Mouse (Mus musculus) embryonic stem cell, embryonic (primary cell): ENCODE data around the gene S100a5.

Source experiments
- CTCF ChIA-PET, 4 experiments: fragments of 300-600 bp in 2 of 4; fragments of 350-600 bp in 2 of 4; sonication (Branson Sonifier 250); formaldehyde crosslinking; loops; one replicate each; lab custom pipeline; 2022; ENCODE audit warnings: inconsistent platforms in 2 of 4; lab: Charles Lee
- POLR2A ChIA-PET, 4 experiments: fragments of 300-600 bp in 2 of 4; fragments of 350-600 bp in 2 of 4; sonication (Branson Sonifier 250); formaldehyde crosslinking; loops; one replicate each; lab custom pipeline; 2022; ENCODE audit warnings: antibody characterized with exemption in 4 of 4, inconsistent platforms in 1 of 4; lab: Charles Lee

Gene S100a5

DNA sequence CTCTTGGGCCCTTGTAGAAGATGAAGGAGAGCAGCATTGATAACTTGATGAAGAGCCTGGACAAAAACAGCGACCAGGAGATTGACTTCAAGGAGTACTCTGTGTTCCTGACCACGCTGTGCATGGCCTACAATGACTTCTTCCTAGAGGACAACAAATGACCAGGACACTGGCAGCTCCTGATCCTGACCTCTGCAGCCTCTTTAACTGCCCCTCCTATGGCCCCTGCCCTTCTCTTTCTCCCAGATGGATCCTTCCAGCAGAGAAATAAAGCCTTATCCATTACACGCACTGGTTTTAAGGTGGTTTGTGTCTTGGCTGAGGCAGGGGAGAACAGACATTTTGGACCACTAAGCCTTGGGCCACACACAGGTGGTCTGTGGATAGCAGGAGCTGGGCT is 3.2 kb downstream of the S100a5 start:
- ChIA-PET POLR2A (interaction anchor here in 2 of 4 experiments (0.7 to 4.0 kb wide), 7 partner anchors 8 to 127 kb away, joined by 3 to 19 read pairs (median 4); partner anchors contain the start of gene S100a4 (in 1 of the 2)), CTCF (interaction anchor here in 2 of 4 experiments (0.6 to 1.5 kb wide), 5 partner anchors 25 to 120 kb away, joined by 3 to 4 read pairs (median 3); partner anchors contain the start of gene Snapin (in 1 of the 2))

DNA sequence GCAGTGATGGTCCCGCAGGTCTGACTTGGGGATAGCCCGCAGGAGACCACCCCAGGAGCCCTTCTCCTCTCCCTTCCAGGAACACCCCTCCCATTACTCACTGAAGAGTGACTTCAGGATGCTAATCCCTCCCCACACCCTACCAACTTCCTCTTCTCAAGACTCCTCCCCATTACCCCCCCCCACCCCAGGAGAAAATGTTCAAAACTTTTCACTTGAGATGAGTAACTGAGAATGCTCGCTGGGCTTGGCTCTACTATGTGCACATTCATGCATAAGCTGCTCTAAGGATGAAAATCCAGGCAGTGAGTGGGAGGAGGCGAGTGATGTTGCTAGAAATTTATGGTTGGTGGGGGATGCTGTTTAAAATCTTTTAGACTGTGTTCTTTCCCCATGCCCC is 3.7 kb downstream of the S100a5 start:
- CTCF ChIA-PET: interaction anchor here in 3 of 4 experiments (0.6 to 4.9 kb wide), 8 partner anchors 9 to 104 kb away, joined by 3 to 44 read pairs (median 3); no protein-coding TSS in a partner anchor
- POLR2A ChIA-PET: interaction anchor here in 2 of 4 experiments (0.6 to 4.0 kb wide), 7 partner anchors 8 to 162 kb away, joined by 3 to 19 read pairs (median 4); partner anchors contain the start of genes S100a4 (in 1 of the 2) and Snapin (in 1 of the 2)

DNA sequence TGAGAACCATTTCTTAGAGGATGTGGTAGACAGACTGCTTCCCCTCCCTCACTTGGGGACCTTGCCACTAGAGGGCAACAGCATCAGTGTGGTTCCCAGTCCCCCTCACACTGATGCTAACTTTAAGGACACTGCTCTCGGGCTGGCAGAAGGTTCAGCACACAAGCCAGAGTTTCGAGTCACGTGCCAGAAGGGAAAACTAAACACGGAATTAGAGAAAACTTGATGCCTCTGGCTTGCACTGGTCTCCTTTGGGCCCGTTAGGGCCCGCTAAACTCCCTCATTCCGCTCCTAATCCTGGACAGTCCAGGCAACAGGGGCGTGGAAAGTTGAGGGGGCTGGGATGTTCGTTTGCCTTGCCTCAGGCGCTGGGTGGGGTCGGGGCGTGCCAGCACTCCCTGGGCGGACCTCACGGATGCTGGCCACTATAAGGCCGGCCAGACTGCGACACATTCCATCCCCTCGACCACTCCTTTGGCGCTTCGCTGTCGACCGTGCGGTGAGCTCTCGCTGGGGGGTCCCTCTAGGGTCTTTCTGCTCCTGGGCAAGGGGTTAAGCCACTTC is 4.5 kb downstream of the S100a5 start, which contains the start of gene S100a6:
Gene S100a6, plus strand, starts transcription at position 155 of the 564 bp plus-strand sequence.
- CTCF ChIA-PET: interaction anchor here (0.6 to 4.9 kb wide), 15 partner anchors 9 to 239 kb away, joined by 3 to 44 read pairs (median 3); partner anchors contain the start of genes S100a14 (in 2 of the 4) and Snapin (in 1 of the 4)
- POLR2A ChIA-PET: interaction anchor here in 3 of 4 experiments (0.6 to 4.0 kb wide), 12 partner anchors 9 to 163 kb away, joined by 3 to 19 read pairs (median 4); partner anchors contain the start of genes S100a4 (in 1 of the 3) and Snapin (in 1 of the 3)

GRCm38 (mm10) chr3:90613461-90614147 is 5.3 kb downstream of the S100a5 start:
- ChIA-PET CTCF (interaction anchor here (0.6 to 4.9 kb wide), 23 partner anchors 8 to 240 kb away, joined by 3 to 44 read pairs (median 4); partner anchors contain the start of genes S100a14 (in 1 of the 4) and Snapin (in 1 of the 4)), POLR2A (interaction anchor here in 3 of 4 experiments (0.6 to 4.0 kb wide), 13 partner anchors 9 to 108 kb away, joined by 3 to 19 read pairs (median 4); no protein-coding TSS in a partner anchor)

GRCm38 (mm10) chr3:90614148-90614530 is 5.8 kb downstream of the S100a5 start:
- CTCF ChIA-PET: interaction anchor here (0.6 to 4.9 kb wide), 23 partner anchors 9 to 241 kb away, joined by 3 to 44 read pairs (median 4); partner anchors contain the start of genes S100a14 (in 1 of the 4) and Snapin (in 1 of the 4)
- POLR2A ChIA-PET: interaction anchor here in 2 of 4 experiments (0.6 to 4.0 kb wide), 14 partner anchors 9 to 134 kb away, joined by 3 to 19 read pairs (median 5); no protein-coding TSS in a partner anchor

DNA sequence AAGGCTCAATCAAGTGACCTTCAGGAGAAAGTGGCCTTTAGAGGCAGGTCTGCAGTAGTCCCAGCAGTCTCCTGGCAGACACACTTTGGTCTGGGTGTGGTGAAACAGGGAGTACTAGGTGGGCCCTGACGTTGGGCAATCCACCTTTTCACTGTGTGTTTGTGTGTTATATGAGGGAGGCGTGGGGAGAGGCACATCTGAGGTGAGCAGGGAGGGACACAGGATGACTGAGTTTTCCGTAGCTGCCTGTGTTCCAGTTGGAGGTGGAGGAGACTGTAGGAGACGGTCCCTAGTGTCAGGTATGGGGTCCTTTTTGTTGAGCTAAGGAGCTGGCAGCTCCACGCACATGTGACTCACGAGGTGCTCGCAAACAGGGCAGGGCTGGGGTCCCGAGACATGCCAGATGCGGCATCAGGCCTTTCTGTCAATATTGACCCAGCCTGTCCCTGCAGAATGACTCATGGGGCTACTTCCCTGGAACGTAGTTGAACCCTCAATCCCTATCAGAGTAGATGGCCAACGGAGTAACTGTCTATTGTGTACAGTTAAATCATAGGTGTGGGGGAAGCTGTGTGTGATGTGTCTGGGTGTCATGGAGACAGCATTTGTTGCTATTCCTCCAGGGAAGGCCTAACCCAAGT is 6.4 kb downstream of the S100a5 start:
- CTCF ChIA-PET: interaction anchor here (0.6 to 4.9 kb wide), 25 partner anchors 9 to 241 kb away, joined by 3 to 44 read pairs (median 4); partner anchors contain the start of genes Chtop (in 1 of the 4), S100a14 (in 1 of the 4) and Snapin (in 1 of the 4)
- POLR2A ChIA-PET: interaction anchor here in 3 of 4 experiments (0.6 to 2.9 kb wide), 17 partner anchors 10 to 135 kb away, joined by 3 to 18 read pairs (median 5); partner anchors contain the start of gene Snapin (in 2 of the 3)

DNA sequence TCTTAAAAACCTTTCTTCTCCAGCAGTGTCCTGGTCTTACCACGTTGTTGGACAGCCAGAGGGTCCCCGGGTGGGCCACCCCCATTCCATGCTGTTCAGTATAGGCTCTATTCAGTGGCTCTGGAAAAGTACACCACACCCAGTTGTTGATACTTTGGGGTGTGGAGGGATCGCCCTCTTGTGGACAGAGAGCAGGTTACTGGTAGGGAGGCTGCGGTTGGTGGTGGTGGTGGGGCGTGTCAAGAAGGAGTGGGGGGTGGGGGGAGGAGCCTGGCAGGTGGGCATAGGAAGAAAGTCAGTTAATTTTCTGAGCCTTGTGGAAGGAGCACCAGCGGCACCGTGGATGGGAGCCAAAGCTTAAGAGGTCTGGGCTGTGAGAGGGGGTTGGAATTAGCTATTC is 7.1 kb downstream of the S100a5 start:
- ChIA-PET CTCF (interaction anchor here in 3 of 4 experiments (0.6 to 4.9 kb wide), 17 partner anchors 8 to 242 kb away, joined by 3 to 44 read pairs (median 4); partner anchors contain the start of gene Chtop (in 1 of the 3)), POLR2A (interaction anchor here (0.5 to 2.9 kb wide), 17 partner anchors 11 to 140 kb away, joined by 3 to 18 read pairs (median 5); partner anchors contain the start of genes Snapin (in 2 of the 4) and Chtop (in 1 of the 4))

- POLR2A ChIA-PET: interaction anchor here (0.5 to 1.7 kb wide), 9 partner anchors 29 to 141 kb away, joined by 3 to 7 read pairs (median 5); partner anchors contain the start of genes Snapin (in 2 of the 4) and Chtop (in 1 of the 4)
- CTCF ChIA-PET: interaction anchor here in 3 of 4 experiments (0.6 to 4.9 kb wide), 6 partner anchors 12 to 242 kb away, joined by 3 to 44 read pairs (median 4); no protein-coding TSS in a partner anchor
Observed at GRCm38 (mm10) chr3:90615911-90616310, 7.6 kb downstream of the S100a5 start.

DNA sequence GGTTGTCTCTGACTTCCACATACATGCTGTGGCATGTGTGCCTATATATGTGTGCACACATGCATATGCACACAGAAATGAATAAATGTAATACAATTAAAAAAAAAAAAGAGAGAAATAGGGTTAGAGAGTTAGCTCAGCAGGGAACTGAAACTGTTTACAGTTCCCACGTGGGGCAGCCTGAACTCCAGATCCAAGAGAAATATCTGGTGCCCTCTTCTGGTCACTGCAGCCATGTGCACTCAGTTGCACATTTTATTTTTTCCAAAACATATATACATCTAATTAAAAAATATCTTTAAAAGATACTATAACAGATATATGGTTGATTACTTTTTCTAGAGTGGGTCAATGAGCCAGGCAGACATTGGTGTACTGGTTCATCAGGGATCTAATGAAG is 9.3 kb downstream of the S100a5 start:
- ChIA-PET POLR2A (interaction anchor here in 2 of 4 experiments (0.6 to 1.3 kb wide), 4 partner anchors 32 to 171 kb away, joined by 3 to 5 read pairs (median 3); partner anchors contain the start of gene Snapin (in 1 of the 2)), CTCF (interaction anchor here in 3 of 4 experiments (0.6 to 2.2 kb wide), 10 partner anchors 10 to 205 kb away, joined by 3 to 18 read pairs (median 4); partner anchors contain the start of gene Snapin (in 1 of the 3))

- POLR2A ChIA-PET: interaction anchor here in 3 of 4 experiments (0.5 to 1.1 kb wide), 7 partner anchors 17 to 113 kb away, joined by 3 to 12 read pairs (median 3); partner anchors contain the start of gene Chtop (in 1 of the 3)
- CTCF ChIA-PET: interaction anchor here (0.6 to 1.6 kb wide), 9 partner anchors 9 to 248 kb away, joined by 3 to 5 read pairs (median 3); no protein-coding TSS in a partner anchor
Observed at GRCm38 (mm10) chr3:90621552-90621951, 13.2 kb downstream of the S100a5 start.

GRCm38 (mm10) chr3:90623435-90624071 is 15.2 kb downstream of the S100a5 start:
- ChIA-PET POLR2A (interaction anchor here in 2 of 4 experiments (1.1 to 1.3 kb wide), 3 partner anchors 10 to 110 kb away, joined by 3 to 4 read pairs (median 4); no protein-coding TSS in a partner anchor), CTCF (interaction anchor here (0.6 to 1.3 kb wide), 6 partner anchors 9 to 86 kb away, joined by 3 to 6 read pairs (median 3); partner anchors contain the start of gene S100a6 (in 1 of the 4))

DNA sequence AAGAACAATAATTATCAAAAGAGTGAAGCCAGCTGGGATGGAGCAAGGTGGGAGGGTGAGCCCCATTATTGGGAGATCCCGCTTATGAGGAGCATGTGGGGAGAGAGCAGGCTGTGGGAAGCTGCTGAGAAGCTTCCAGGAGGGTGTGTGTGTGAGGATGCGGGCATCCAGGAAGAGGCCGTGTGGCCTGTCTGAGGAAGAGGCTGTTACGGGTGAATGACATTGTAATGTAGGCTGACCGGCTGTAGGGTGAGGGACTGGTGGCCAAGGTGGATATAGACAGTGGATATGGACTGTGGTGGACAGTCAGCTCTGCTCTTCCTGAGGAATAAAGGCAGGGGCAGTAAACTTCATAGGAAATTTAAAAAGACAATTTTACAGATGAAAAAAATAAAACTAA is 17.2 kb downstream of the S100a5 start:
- POLR2A ChIA-PET: interaction anchor here in 1 of 4 experiments (1.0 kb wide), 1 partner anchor 38 kb away, joined by 3 read pairs; no protein-coding TSS in a partner anchor
- CTCF ChIA-PET: interaction anchor here in 1 of 4 experiments (1.1 kb wide), 1 partner anchor 14 kb away, joined by 4 read pairs; no protein-coding TSS in a partner anchor

DNA sequence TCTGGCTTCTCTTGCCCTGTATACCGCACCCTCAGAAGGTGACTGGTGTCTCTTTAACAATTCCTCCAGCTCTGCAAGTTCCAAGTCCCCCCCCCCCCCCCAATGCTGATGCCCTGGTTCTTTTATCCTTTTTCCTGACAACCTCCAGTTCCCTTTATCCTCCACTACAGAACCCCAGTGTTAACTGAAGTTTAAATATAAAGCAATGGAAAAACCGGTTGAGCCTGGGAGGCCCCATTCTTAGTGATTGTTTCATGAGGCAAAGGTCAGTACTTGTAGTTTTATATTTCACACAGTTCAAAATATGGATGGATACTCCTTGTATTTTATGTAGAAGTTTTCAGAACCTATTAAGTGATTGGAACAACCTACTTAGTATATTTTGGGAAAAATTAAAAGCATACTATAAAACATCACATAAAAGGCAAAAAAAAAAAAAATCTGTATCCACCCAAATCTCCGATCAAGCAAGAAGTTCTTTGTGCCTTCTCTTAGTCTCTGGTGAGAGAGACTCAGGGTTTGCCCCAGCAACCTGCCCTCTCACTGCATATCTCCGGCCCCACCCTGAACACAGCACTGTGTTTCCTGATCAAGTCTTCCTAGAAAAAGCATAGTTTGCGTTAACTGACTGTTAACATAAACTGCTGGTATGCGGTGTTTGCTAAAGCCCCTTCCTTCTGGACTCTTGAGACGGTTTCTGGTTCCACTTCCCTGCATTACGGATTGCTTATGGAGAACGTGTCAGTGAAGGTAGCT is 18.1 kb downstream of the S100a5 start:
- ChIA-PET CTCF (interaction anchor here in 1 of 4 experiments (1.1 to 4.1 kb wide), 3 partner anchors 13 to 40 kb away, joined by 4 to 14 read pairs (median 9); no protein-coding TSS in a partner anchor), POLR2A (no interaction called here)

DNA sequence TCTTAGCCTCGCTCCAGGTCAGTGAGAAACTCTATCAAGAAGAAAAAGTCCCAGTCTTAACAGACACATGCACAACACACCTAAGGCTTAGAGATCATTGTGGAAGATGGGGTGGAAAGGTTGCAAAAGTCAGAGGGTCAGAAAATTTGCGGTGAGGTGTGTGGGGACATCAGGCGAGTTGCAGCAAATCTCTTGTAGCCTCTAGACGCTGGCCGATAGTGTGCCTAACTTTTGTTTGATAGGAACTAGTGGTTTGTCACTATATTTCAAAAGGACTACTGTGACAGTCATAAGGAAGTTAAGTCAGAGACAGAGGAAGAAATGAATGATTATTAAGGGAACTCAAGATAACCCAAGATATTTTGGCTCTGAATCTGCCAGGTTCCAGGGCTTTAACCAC is 19.0 kb downstream of the S100a5 start:
- POLR2A ChIA-PET: interaction anchor here in 3 of 4 experiments (0.6 to 1.1 kb wide), 3 partner anchors 27 to 152 kb away, joined by 3 to 6 read pairs (median 4); partner anchors contain the start of gene Ilf2 (in 1 of the 3)
- CTCF ChIA-PET: interaction anchor here (0.5 to 4.1 kb wide), 18 partner anchors 9 to 1171 kb away, joined by 3 to 14 read pairs (median 4); partner anchors contain the start of gene S100a6 (in 1 of the 4)

DNA sequence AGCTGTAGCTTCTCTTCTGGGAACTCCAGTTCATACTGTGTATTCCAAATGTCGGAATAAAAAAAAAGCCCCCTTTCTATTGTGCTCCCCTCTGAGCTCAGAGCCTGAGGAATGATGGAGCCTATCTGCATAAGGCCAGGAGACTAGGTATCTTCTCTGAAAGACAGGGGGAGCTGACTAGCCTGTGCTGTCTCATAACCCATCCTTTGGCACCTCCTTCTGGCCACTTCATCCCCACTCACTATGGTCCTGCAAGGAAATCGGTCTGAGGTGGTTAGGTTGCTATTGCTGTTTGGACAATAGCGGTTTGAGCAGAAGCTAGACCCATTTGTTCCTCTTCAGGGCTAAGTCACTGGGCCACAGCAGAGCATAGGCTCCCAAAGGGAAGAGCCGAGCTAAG is 19.5 kb downstream of the S100a5 start:
- POLR2A ChIA-PET: interaction anchor here in 3 of 4 experiments (0.6 to 1.1 kb wide), 3 partner anchors 28 to 152 kb away, joined by 3 to 6 read pairs (median 4); partner anchors contain the start of gene Ilf2 (in 1 of the 3)
- CTCF ChIA-PET: interaction anchor here (0.5 to 4.1 kb wide), 21 partner anchors 9 to 1172 kb away, joined by 3 to 14 read pairs (median 4); partner anchors contain the start of gene S100a6 (in 1 of the 4)
